Mouse (Mus musculus) CH12.LX (cell line): ENCODE data around the gene Zc3hav1. TPM values are rescaled to one million over a fixed set of nuclear protein-coding genes. Genes with fewer than 3 reads are reported as not detected.

ENCODE experiments used
- DNase-seq: peaks from one replicate; pipeline ENCODE4 v3.0.0-alpha.2; 2013; ENCODE audit errors: extremely low read depth
- H3K27ac ChIP-seq: 2 replicates; pipeline ENCODE4 v1.5.1; 2012; ENCODE audit warnings: low read depth, mild to moderate bottlenecking, control low read depth, moderate library complexity; ENCODE audit not compliant: insufficient read depth
- H3K27me3 ChIP-seq: replicated peaks from 2 replicates; pipeline ENCODE3; 2012; ENCODE audit warnings: inconsistent platforms
- H3K36me3 ChIP-seq, 2 experiments: replicated peaks in 1 of 2; 2 replicates each; pipeline versions ENCODE3 to v1.6.1; 2012; ENCODE audit warnings: inconsistent platforms in 1 of 2, low read length in 1 of 2, mild to moderate bottlenecking in 1 of 2, mixed read lengths in 1 of 2, moderate library complexity in 1 of 2; ENCODE audit not compliant: control insufficient read depth in 1 of 2, insufficient read depth in 1 of 2
- H3K4me1 ChIP-seq, 2 experiments: 2 replicates each; pipeline ENCODE4 v1.6.1; 2012; ENCODE audit warnings: inconsistent platforms in 1 of 2, moderate library complexity in 1 of 2; ENCODE audit not compliant: insufficient read depth in 2 of 2, control insufficient read depth in 1 of 2
- H3K4me2 ChIP-seq: 2 replicates; pipeline ENCODE4 v1.6.1; 2012; ENCODE audit warnings: low read depth, mild to moderate bottlenecking, control low read depth; ENCODE audit not compliant: poor library complexity, insufficient read depth, severe bottlenecking
- H3K4me3 ChIP-seq, 3 experiments: fragments of 150-350 bp in 1 of 3; sonication (generic) in 1 of 3; replicated peaks in 1 of 3; 2 replicates each; pipeline versions ENCODE3 to v1.5.1; 2011 to 2012; ENCODE audit warnings: low read depth in 2 of 3, low read length in 2 of 3, mild to moderate bottlenecking in 2 of 3, moderate library complexity in 2 of 3, control low read depth in 1 of 3, improper control_type of control experiment in 1 of 3, inconsistent platforms in 1 of 3, mixed read lengths in 1 of 3; ENCODE audit not compliant: poor library complexity in 1 of 3
- H3K79me2 ChIP-seq: replicated peaks from 2 replicates; pipeline ENCODE4 v1.6.1; 2012; ENCODE audit warnings: mild to moderate bottlenecking, moderate library complexity; ENCODE audit not compliant: control insufficient read depth, poor library complexity, insufficient read depth, severe bottlenecking; ENCODE audit errors: extremely low read depth
- H3K9ac ChIP-seq: 2 replicates; pipeline ENCODE4 v1.6.1; 2012; ENCODE audit warnings: low read depth, mild to moderate bottlenecking, control low read depth, moderate library complexity; ENCODE audit not compliant: insufficient read depth
- H3K9me3 ChIP-seq: replicated peaks from 2 replicates; pipeline ENCODE3; 2012; ENCODE audit warnings: low read length, inconsistent platforms, mixed read lengths
- BHLHE40 ChIP-seq: IDR thresholded peaks from 2 replicates; pipeline ENCODE4 v1.6.1; 2011; ENCODE audit warnings: mild to moderate bottlenecking, low read depth, low read length, improper control_type of control experiment
- CHD1 ChIP-seq: IDR thresholded peaks from 2 replicates; pipeline ENCODE4 v1.6.1; 2012; ENCODE audit warnings: low read depth, low read length, improper control_type of control experiment, inconsistent platforms
- CHD2 ChIP-seq: IDR thresholded peaks from 2 replicates; pipeline ENCODE4 v1.6.1; 2011; ENCODE audit warnings: low read length, improper control_type of control experiment
- CTCF ChIP-seq, 2 experiments: IDR thresholded peaks in 1 of 2; conservative IDR thresholded peaks in 1 of 2; 2 replicates each; pipeline ENCODE4 v1.5.1; 2011 to 2012; ENCODE audit warnings: low read depth in 2 of 2, low read length in 2 of 2, improper control_type of control experiment in 1 of 2, inconsistent platforms in 1 of 2, mild to moderate bottlenecking in 1 of 2, moderate library complexity in 1 of 2
- E2F4 ChIP-seq: IDR thresholded peaks from 2 replicates; pipeline ENCODE4 v1.6.1; 2011; ENCODE audit warnings: low read depth, low read length, improper control_type of control experiment; ENCODE audit not compliant: insufficient replicate concordance
- ELF1 ChIP-seq: IDR thresholded peaks from 2 replicates; pipeline ENCODE4 v1.6.1; 2014; ENCODE audit warnings: low read depth, mild to moderate bottlenecking, inconsistent platforms, low read length, improper control_type of control experiment
- EP300 ChIP-seq: IDR thresholded peaks from 2 replicates; pipeline ENCODE4 v1.6.1; 2011; ENCODE audit warnings: low read length, improper control_type of control experiment
- GABPA ChIP-seq: IDR thresholded peaks from 2 replicates; pipeline ENCODE4 v1.6.1; 2012; ENCODE audit warnings: low read depth, low read length, improper control_type of control experiment, inconsistent platforms; ENCODE audit not compliant: insufficient replicate concordance
- HCFC1 ChIP-seq: IDR thresholded peaks from 2 replicates; pipeline ENCODE4 v1.6.1; 2012; ENCODE audit warnings: low read depth, mild to moderate bottlenecking, inconsistent platforms, low read length, improper control_type of control experiment
- IRF4 ChIP-seq: IDR thresholded peaks from 2 replicates; pipeline ENCODE4 v1.6.1; 2014; ENCODE audit warnings: low read depth, mild to moderate bottlenecking, inconsistent platforms, low read length, improper control_type of control experiment
- JUND ChIP-seq: conservative IDR thresholded peaks from 2 replicates; pipeline ENCODE4 v1.6.1; 2011; ENCODE audit warnings: low read depth, low read length, improper control_type of control experiment
- KAT2A ChIP-seq: IDR thresholded peaks from 2 replicates; pipeline ENCODE4 v1.6.1; 2012; ENCODE audit warnings: low read length, improper control_type of control experiment, inconsistent platforms; ENCODE audit not compliant: insufficient replicate concordance
- MAX ChIP-seq: IDR thresholded peaks from 2 replicates; pipeline ENCODE4 v1.6.1; 2011; ENCODE audit warnings: low read length, improper control_type of control experiment
- MAZ ChIP-seq: IDR thresholded peaks from 2 replicates; pipeline ENCODE4 v1.6.1; 2012; ENCODE audit warnings: low read depth, mild to moderate bottlenecking, inconsistent platforms, low read length, improper control_type of control experiment, moderate library complexity
- MEF2A ChIP-seq: IDR thresholded peaks from 2 replicates; pipeline ENCODE4 v1.6.1; 2014; ENCODE audit warnings: low read depth, mild to moderate bottlenecking, inconsistent platforms, low read length, improper control_type of control experiment, borderline replicate concordance
- MXI1 ChIP-seq: IDR thresholded peaks from 2 replicates; pipeline ENCODE4 v1.6.1; 2011; ENCODE audit warnings: mild to moderate bottlenecking, low read depth, low read length, improper control_type of control experiment
- NELFE ChIP-seq: IDR thresholded peaks from 2 replicates; pipeline ENCODE4 v1.6.1; 2011; ENCODE audit warnings: low read depth, low read length, improper control_type of control experiment
- NRF1 ChIP-seq: IDR thresholded peaks from 2 replicates; pipeline ENCODE4 v1.6.1; 2014; ENCODE audit warnings: low read depth, mild to moderate bottlenecking, inconsistent platforms, low read length, improper control_type of control experiment, moderate library complexity
- POLR2A ChIP-seq: IDR thresholded peaks from 2 replicates; pipeline ENCODE4 v1.6.1; 2011; ENCODE audit warnings: low read depth, mild to moderate bottlenecking, improper control_type of control experiment, low read length
- POLR2AphosphoS2 ChIP-seq: IDR thresholded peaks from 2 replicates; pipeline ENCODE4 v1.6.1; 2011; ENCODE audit warnings: low read depth, low read length, improper control_type of control experiment
- RCOR1 ChIP-seq: conservative IDR thresholded peaks from 2 replicates; pipeline ENCODE4 v1.6.1; 2012; ENCODE audit warnings: low read depth, mild to moderate bottlenecking, inconsistent platforms, low read length, improper control_type of control experiment
- SIN3A ChIP-seq: IDR thresholded peaks from 2 replicates; pipeline ENCODE4 v1.6.1; 2012; ENCODE audit warnings: low read length, improper control_type of control experiment, inconsistent platforms
- TCF12 ChIP-seq: IDR thresholded peaks from 2 replicates; pipeline ENCODE4 v1.6.1; 2014; ENCODE audit warnings: low read depth, mild to moderate bottlenecking, inconsistent platforms, low read length, improper control_type of control experiment
- USF1 ChIP-seq: IDR thresholded peaks from 2 replicates; pipeline ENCODE4 v1.6.1; 2014; ENCODE audit warnings: low read depth, mild to moderate bottlenecking, inconsistent platforms, low read length, improper control_type of control experiment
- USF2 ChIP-seq: conservative IDR thresholded peaks from 2 replicates; pipeline ENCODE4 v1.6.1; 2011; ENCODE audit warnings: low read depth, low read length, improper control_type of control experiment
- ZC3H11A ChIP-seq: IDR thresholded peaks from 2 replicates; pipeline ENCODE4 v1.6.1; 2012; ENCODE audit warnings: low read depth, mild to moderate bottlenecking, inconsistent platforms, low read length, improper control_type of control experiment
- ZKSCAN1 ChIP-seq: IDR thresholded peaks from 2 replicates; pipeline ENCODE4 v1.6.1; 2012; ENCODE audit warnings: low read depth, inconsistent platforms, low read length, improper control_type of control experiment, borderline replicate concordance
- ZMIZ1 ChIP-seq: IDR thresholded peaks from 2 replicates; pipeline ENCODE4 v1.6.1; 2012; ENCODE audit warnings: low read depth, mild to moderate bottlenecking, inconsistent platforms, low read length, improper control_type of control experiment
- ZNF384 ChIP-seq: IDR thresholded peaks from 2 replicates; pipeline ENCODE4 v1.6.1; 2012; ENCODE audit warnings: low read depth, low read length, improper control_type of control experiment, inconsistent platforms
- dilution Hi-C: fragments of 300-500 bp; cut with MboI; formaldehyde crosslinking; loops from 2 replicates; pipeline ENCODE4 v1.14.3; 2020; ENCODE audit warnings: low sequenced_read_pairs; ENCODE audit not compliant: extremely low pct_unique_long_range_greater_than_20kb, extremely low pct_ligation_motif_present
- in situ Hi-C: fragments of 300-500 bp; cut with MboI; formaldehyde crosslinking; loops from 3 replicates; pipeline ENCODE4 v1.14.3; 2019; ENCODE audit warnings: low sequenced_read_pairs, low pct_ligation_motif_present, low pct_unique_long_range_greater_than_20kb, mixed read lengths
- polyA plus RNA-seq: library from polyadenylated mRNA; unstranded; fragments of >175 nt; gene quantifications from 2 replicates; pipeline ENCODE4 v1.2.1, GENCODE M21; 2012; ENCODE audit warnings: low read depth; ENCODE audit not compliant: insufficient read length
- total RNA-seq, 2 experiments: library from RNA; depleted of rRNA; stranded (reverse); fragments of 300-350 nt in 1 of 2; fragments of >200 nt in 1 of 2; gene quantifications; 2 replicates each; pipeline ENCODE4 v1.2.3; 2012 to 2014

Zc3hav1 gene
- total and polyA plus RNA-seq, 3 experiments = 49.8 to 68.7 (median 58.1) TPM

DNA sequence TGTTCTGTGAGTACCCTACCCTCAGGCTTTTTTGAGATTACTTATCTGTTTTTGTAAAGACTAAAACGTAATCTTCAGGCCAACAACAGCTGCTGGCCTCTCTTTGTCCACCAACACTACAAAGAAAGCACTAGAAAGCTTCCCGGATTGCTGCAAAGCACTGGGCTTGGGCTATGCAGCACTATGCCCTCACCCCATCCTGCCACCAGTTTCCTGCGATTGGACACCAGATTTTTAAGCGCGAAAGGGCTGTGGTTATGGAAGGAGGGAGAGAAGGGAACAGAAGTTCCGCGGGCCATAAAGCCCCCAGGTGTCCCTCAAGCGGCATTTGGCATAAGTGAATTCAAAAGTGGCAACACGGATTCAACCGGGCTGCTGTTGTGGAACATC lies 56.2 kb downstream of the Zc3hav1 start:
- peak overlapping the region; percentile 91 for H3K4me2 ChIP-seq
- DNase-seq = no peak
- dilution Hi-C loops = no loop called here
- no peaks in the 10 kb centered on the region for H3K27me3 ChIP-seq
- peaks cover 5 to 12% of the 10 kb centered on the region in 2 experiments; a peak in 3 of 4 replicates for H3K4me1 ChIP-seq
- H3K27ac ChIP-seq = no peak overlapping the region
- peak overlapping the region; percentile 64 for H3K9ac ChIP-seq
- no peaks in the 10 kb centered on the region for H3K79me2 ChIP-seq
- no peaks in the 10 kb centered on the region for H3K9me3 ChIP-seq
- peak overlapping the region; percentile 50 to 99 (median 82) for H3K4me3 ChIP-seq
- in situ Hi-C loops = no loop called here
- TF ChIP-seq ZNF384 (no peak), USF2 (no peak), TCF12 (no peak), HCFC1 (no peak), BHLHE40 (no peak), ZMIZ1 (no peak), MEF2A (no peak), NRF1 (no peak), CHD2 (no peak), ZC3H11A (no peak), SIN3A (no peak), EP300 (no peak), RCOR1 (no peak), GABPA (no peak), MAX (no peak), MXI1 (no peak), JUND (no peak), NELFE (no peak)
- peaks cover 11 to 29% of the 10 kb centered on the region in 2 experiments for H3K36me3 ChIP-seq

DNA sequence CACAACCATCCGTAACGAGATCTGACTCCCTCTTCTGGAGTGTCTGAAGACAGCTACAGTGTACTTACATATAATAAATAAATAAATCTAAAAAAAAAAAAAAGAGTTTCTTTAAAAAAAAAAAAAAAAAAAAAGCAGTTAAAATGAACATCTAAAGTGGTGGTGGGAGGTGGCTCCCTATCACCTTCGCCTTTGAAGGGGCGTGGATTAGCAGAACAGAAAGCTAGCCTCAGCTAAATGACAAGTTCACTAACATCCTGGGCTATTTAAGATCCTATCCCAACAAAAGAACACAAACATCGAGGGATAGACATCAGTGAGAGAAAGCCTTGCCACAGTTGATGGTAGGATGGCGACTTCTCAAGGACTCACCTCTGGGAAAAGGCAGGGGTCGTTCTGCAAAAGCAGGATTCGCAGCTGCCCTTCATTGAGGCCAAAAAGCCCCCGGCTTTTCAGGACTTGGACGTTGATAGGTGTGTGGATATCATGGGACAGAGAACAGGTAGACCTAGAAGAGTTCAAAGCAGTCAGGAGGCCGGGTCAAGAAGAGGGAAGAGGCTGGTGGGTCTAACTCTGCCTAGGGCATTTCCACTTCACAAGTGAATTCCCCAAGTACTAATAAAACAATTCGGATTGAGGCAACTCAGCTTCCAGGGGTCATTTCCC lies 56.7 kb downstream of the Zc3hav1 start:
- no peaks in the 10 kb centered on the region for H3K79me2 ChIP-seq
- no peaks in the 10 kb centered on the region for H3K9me3 ChIP-seq
- H3K4me2 ChIP-seq = peak overlapping the region; percentile 91; the same call in 1 of the 2 replicates
- TF ChIP-seq NELFE = no peak
- no peak for TF ChIP-seq MEF2A
- TF ChIP-seq E2F4 = no peak
- no peak for TF ChIP-seq ELF1
- TF ChIP-seq IRF4 = no peak
- no peak for TF ChIP-seq ZNF384
- no peak for TF ChIP-seq NRF1
- no peak for TF ChIP-seq GABPA
- TF ChIP-seq POLR2AphosphoS2 = no peak
- no peak for TF ChIP-seq JUND
- TF ChIP-seq CHD1 = no peak
- TF ChIP-seq POLR2A = no peak
- no peak for TF ChIP-seq RCOR1
- TF ChIP-seq CHD2 = no peak
- no peak for TF ChIP-seq ZKSCAN1
- TF ChIP-seq USF1 = no peak
- TF ChIP-seq KAT2A = no peak
- TF ChIP-seq CTCF (conservative IDR thresholded peaks at IDR 0.05 in 1 of 2, IDR thresholded peaks at IDR 0.05 in 1 of 2; ENCODE audit: low read depth in 2 of 2, low read length in 2 of 2) = no peak
- TF ChIP-seq MAZ = no peak
- no peak for TF ChIP-seq ZMIZ1
- peaks cover 11 to 31% of the 10 kb centered on the region in 2 experiments for H3K36me3 ChIP-seq
- peak overlapping the region; percentile 64; the same call in 1 of the 2 replicates for H3K9ac ChIP-seq
- dilution Hi-C loops = no loop called here
- DNase-seq = no peak
- in situ Hi-C loops = no loop called here
- no peaks in the 10 kb centered on the region for H3K27me3 ChIP-seq
- H3K4me3 ChIP-seq = peak overlapping the region in 2 of 3 experiments; percentile 50 to 82
- no peak overlapping the region for H3K27ac ChIP-seq
- H3K4me1 ChIP-seq = peaks cover 5 to 12% of the 10 kb centered on the region in 2 experiments; a peak in 3 of 4 replicates
